Mouse (Mus musculus): Measurements from ENCODE around the gene Snrnp48. TPM values are rescaled to one million over a fixed set of nuclear protein-coding genes. Genes with fewer than 3 reads are reported as not detected.

The Snrnp48 gene
- polyA plus RNA-seq, 1 experiment from 2014 or later, result 38.3 TPM

GRCm38 (mm10) chr13:38211122-38211521, 6.4 kb downstream of the Snrnp48 start:
- no peak for TF ChIP-seq CTCF (IDR thresholded peaks at IDR 0.05)
- ChIA-PET CTCF (no interaction called here), POLR2A (no interaction called here)
- H3K27me3 ChIP-seq, result no peaks in the 10 kb centered on the region
- DNase-seq (ENCODE audit: low read depth, low spot score) (no peak), ATAC-seq (no peak)
- in situ Hi-C loops (cut with MboI; ENCODE audit: low pct_unique_long_range_greater_than_20kb), result loop anchor here (25.0 kb wide), 1 partner anchor 376 kb away; no protein-coding TSS in a partner anchor

GRCm38 (mm10) chr13:38218686-38219085, 13.9 kb downstream of the Snrnp48 start:
- no peak for ATAC-seq
- no peak for DNase-seq (ENCODE audit: low read depth, low spot score)
- in situ Hi-C loops (cut with MboI; ENCODE audit: low pct_unique_long_range_greater_than_20kb), result loop anchor here (25.0 kb wide), 1 partner anchor 369 kb away; no protein-coding TSS in a partner anchor
- POLR2A ChIA-PET, result no interaction called here
- CTCF ChIA-PET, result interaction anchor here (1.0 to 1.6 kb wide), 2 partner anchors 10 to 41 kb away, joined by 3 to 4 read pairs; no protein-coding TSS in a partner anchor
- H3K27me3 ChIP-seq, result no peaks in the 10 kb centered on the region
- TF ChIP-seq CTCF (IDR thresholded peaks at IDR 0.05), result no peak

GRCm38 (mm10) chr13:38220331-38220730, 15.6 kb downstream of the Snrnp48 start:
- ATAC-seq (no peak), DNase-seq (ENCODE audit: low read depth, low spot score) (no peak)
- ChIA-PET POLR2A (no interaction called here), CTCF (interaction anchor here (1.6 kb wide), 1 partner anchor 8 kb away, joined by 4 read pairs; no protein-coding TSS in a partner anchor)
- in situ Hi-C loops (cut with MboI; ENCODE audit: low pct_unique_long_range_greater_than_20kb), result loop anchor here (25.0 kb wide), 1 partner anchor 367 kb away; no protein-coding TSS in a partner anchor
- peak; percentile 58 for TF ChIP-seq CTCF (IDR thresholded peaks at IDR 0.05)
- no peaks in the 10 kb centered on the region for H3K27me3 ChIP-seq

- ChIA-PET POLR2A (no interaction called here), CTCF (no interaction called here)
- no peak for TF ChIP-seq CTCF (IDR thresholded peaks at IDR 0.05)
- ATAC-seq, result no peak
- in situ Hi-C loops (cut with MboI; ENCODE audit: low pct_unique_long_range_greater_than_20kb), result no loop called here
- no peak for DNase-seq (ENCODE audit: low read depth, low spot score)
- H3K27me3 ChIP-seq, result no peaks in the 10 kb centered on the region
These were observed 25.6 kb downstream of the Snrnp48 start for GRCm38 (mm10) chr13:38230177-38230821.

- DNase-seq (ENCODE audit: low read depth, low spot score), result no peak
- ChIA-PET CTCF (no interaction called here), POLR2A (no interaction called here)
- ATAC-seq, result no peak
- H3K27me3 ChIP-seq, result no peaks in the 10 kb centered on the region
- in situ Hi-C loops (cut with MboI; ENCODE audit: low pct_unique_long_range_greater_than_20kb), result no loop called here
- TF ChIP-seq CTCF (IDR thresholded peaks at IDR 0.05), result no peak
These were observed 27.7 kb downstream of the Snrnp48 start for GRCm38 (mm10) chr13:38232411-38232810.

GRCm38 (mm10) chr13:38232856-38233625, 28.3 kb downstream of the Snrnp48 start:
- no peak for DNase-seq (ENCODE audit: low read depth, low spot score)
- ATAC-seq, result no peak
- ChIA-PET POLR2A (no interaction called here), CTCF (no interaction called here)
- no peaks in the 10 kb centered on the region for H3K27me3 ChIP-seq
- in situ Hi-C loops (cut with MboI; ENCODE audit: low pct_unique_long_range_greater_than_20kb), result no loop called here
- no peak for TF ChIP-seq CTCF (IDR thresholded peaks at IDR 0.05)

- TF ChIP-seq CTCF (IDR thresholded peaks at IDR 0.05), result no peak
- no peaks in the 10 kb centered on the region for H3K27me3 ChIP-seq
- CTCF ChIA-PET, result interaction anchor here (0.8 kb wide), 1 partner anchor 392 kb away, joined by 3 read pairs; no protein-coding TSS in a partner anchor
- POLR2A ChIA-PET, result no interaction called here
- in situ Hi-C loops (cut with MboI; ENCODE audit: low pct_unique_long_range_greater_than_20kb), result no loop called here
- DNase-seq (ENCODE audit: low read depth, low spot score) (no peak), ATAC-seq (no peak)
These were observed 29.9 kb downstream of the Snrnp48 start for GRCm38 (mm10) chr13:38234651-38235050.

- in situ Hi-C loops (cut with MboI; ENCODE audit: low pct_unique_long_range_greater_than_20kb), result no loop called here
- no peak for DNase-seq (ENCODE audit: low read depth, low spot score)
- CTCF ChIA-PET, result interaction anchor here (0.8 to 0.9 kb wide), 2 partner anchors 10 to 391 kb away, joined by 3 to 4 read pairs; no protein-coding TSS in a partner anchor
- no peaks in the 10 kb centered on the region for H3K27me3 ChIP-seq
- TF ChIP-seq CTCF (IDR thresholded peaks at IDR 0.05), result no peak
- no peak for ATAC-seq
- POLR2A ChIA-PET, result interaction anchor here (0.6 kb wide), 2 partner anchors 16 to 17 kb away, joined by 3 to 4 read pairs; no protein-coding TSS in a partner anchor
These were observed 30.6 kb downstream of the Snrnp48 start for GRCm38 (mm10) chr13:38235370-38235769.

- ATAC-seq, result no peak
- POLR2A ChIA-PET, result no interaction called here
- in situ Hi-C loops (cut with MboI; ENCODE audit: low pct_unique_long_range_greater_than_20kb), result no loop called here
These were observed 43.4 kb downstream of the Snrnp48 start for GRCm38 (mm10) chr13:38248151-38248550.

GRCm38 (mm10) chr13:38251226-38251625, 46.5 kb downstream of the Snrnp48 start:
- TF ChIP-seq CTCF (IDR thresholded peaks at IDR 0.05), result no peak
- ATAC-seq (no peak), DNase-seq (ENCODE audit: low read depth, low spot score) (no peak)
- no peaks in the 10 kb centered on the region for H3K27me3 ChIP-seq
- ChIA-PET CTCF (no interaction called here), POLR2A (interaction anchor here (0.6 to 0.7 kb wide), 2 partner anchors 16 to 1743 kb away, joined by 3 read pairs; no protein-coding TSS in a partner anchor)
- in situ Hi-C loops (cut with MboI; ENCODE audit: low pct_unique_long_range_greater_than_20kb), result no loop called here

More at GRCm38 (mm10) chr13:38248151-38248550, 43.4 kb downstream of the Snrnp48 start:
- CTCF ChIA-PET, result no interaction called here
- H3K27me3 ChIP-seq, result no peaks in the 10 kb centered on the region
- DNase-seq (ENCODE audit: low read depth, low spot score), result no peak
- TF ChIP-seq CTCF (IDR thresholded peaks at IDR 0.05), result no peak

GRCm38 (mm10) chr13:38253696-38254095, 49.0 kb downstream of the Snrnp48 start:
- TF ChIP-seq CTCF (IDR thresholded peaks at IDR 0.05), result no peak
- DNase-seq (ENCODE audit: low read depth, low spot score) (no peak), ATAC-seq (no peak)
- CTCF ChIA-PET, result no interaction called here
- H3K27me3 ChIP-seq, result no peaks in the 10 kb centered on the region
- in situ Hi-C loops (cut with MboI; ENCODE audit: low pct_unique_long_range_greater_than_20kb), result no loop called here
- POLR2A ChIA-PET, result no interaction called here

Measured in Patski (cell line).